Mouse (Mus musculus) ES-Bruce4 (cell line): ENCODE measurements around the gene Cyb5d1.

ENCODE experiments used
- CTCF ChIP-seq: IDR thresholded peaks from one replicate; pipeline ENCODE4 v1.8.1; 2011; ENCODE audit warnings: low read depth, low read length
- EP300 ChIP-seq: IDR thresholded peaks from 2 replicates; pipeline ENCODE4 v1.6.1; 2011; ENCODE audit warnings: low read depth, low read length; ENCODE audit not compliant: insufficient read depth
- POLR2A ChIP-seq: IDR thresholded peaks from one replicate; pipeline ENCODE4 v1.8.1; 2011; ENCODE audit warnings: low read length; ENCODE audit not compliant: insufficient read depth

DNA sequence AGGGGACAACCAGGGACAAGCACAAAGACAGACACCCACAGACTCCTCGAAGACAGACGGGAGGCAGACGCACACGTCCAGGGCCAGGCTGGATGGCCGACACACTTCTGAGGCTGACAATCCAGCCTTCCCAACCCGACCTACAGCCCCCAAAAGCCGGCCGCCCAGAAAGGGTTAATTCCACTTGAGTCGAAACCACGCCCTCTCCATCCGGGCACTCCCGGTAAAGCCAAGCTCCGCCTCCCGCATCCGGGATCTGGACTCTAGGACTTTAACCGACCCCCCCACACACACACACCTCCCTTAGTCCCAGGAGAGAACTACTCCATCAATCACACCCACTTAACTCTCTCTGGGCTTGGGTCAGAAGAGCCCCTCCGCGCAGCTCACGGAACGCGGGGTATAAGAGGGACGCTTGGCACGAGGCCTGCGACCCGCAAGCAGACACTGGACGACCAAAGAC is 15.7 kb upstream of the Cyb5d1 start:
- no peak for TF ChIP-seq CTCF
- TF ChIP-seq EP300, result 0 out of 2 replicates have a peak, but pooled peaks have one; percentile 27
- TF ChIP-seq POLR2A, result peak; percentile 31
